Mouse (Mus musculus): ENCODE measurements at regions not wholly inside any gene's neighbourhood (a gene's known extent, or its start where the extent isn't known, plus 50 kb on each side); places are given as distances from the start of the nearest gene placed in this dataset.
"Not testable (repeated sequence)": the region's sequence is repeated elsewhere in the genome, so short reads cannot be mapped to it uniquely, and the experiment has no call there.

GRCm38 (mm10) chr2:149158434-149158833 lies 141.4 kb upstream of the Gm10750 start:
- not testable (repeated sequence) for TF ChIP-seq POLR2A (IDR thresholded peaks at IDR 0.05; ENCODE audit: low read depth, low read length)
- peak; percentile 37; the same call in 1 of the 2 replicates for TF ChIP-seq CTCF (conservative IDR thresholded peaks at IDR 0.05; ENCODE audit: insufficient read depth, insufficient read length, low read depth, low read length)
